Mouse (Mus musculus): ENCODE results near the gene Gm20441.

DNA sequence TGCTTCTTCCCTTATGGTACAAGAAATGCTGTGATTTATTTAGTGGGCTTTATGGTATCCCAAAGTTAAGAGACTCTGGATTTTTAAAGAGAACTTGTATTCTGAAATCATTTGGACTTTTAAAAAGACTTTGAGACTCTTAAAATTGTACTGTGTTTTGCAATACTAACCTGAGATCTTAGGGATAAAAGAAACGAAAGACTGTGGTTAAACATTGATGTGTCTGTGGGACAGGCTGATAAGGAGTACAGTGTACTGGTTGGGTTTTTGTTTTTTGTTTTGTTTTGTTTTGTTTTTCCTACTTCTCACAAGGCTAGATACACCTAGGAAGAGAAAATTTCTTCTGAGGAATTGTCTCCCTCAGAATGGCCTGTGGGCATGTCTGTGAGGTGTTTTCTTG lies 4.7 kb upstream of the Gm20441 start:
- TF ChIP-seq CTCF (IDR thresholded peaks at IDR 0.05; ENCODE audit: borderline replicate concordance, control insufficient read depth, extremely low read depth, insufficient read depth, low read length, poor library complexity) (no peak), POLR2A (IDR thresholded peaks at IDR 0.05; ENCODE audit: control insufficient read depth, extremely low read depth, insufficient read depth, low read length, poor library complexity) (no peak)

Measured in thymus, adult 2 months (tissue).